Mouse (Mus musculus): ENCODE measurements around the gene Hyal3. TPM values are rescaled to one million over a fixed set of nuclear protein-coding genes. Genes with fewer than 3 reads are reported as not detected.
"Not testable (repeated sequence)": the region's sequence is repeated elsewhere in the genome, so short reads cannot be mapped to it uniquely, and the experiment has no call there.

The Hyal3 gene
- polyA plus RNA-seq, 1 experiment: 0.54 TPM

DNA sequence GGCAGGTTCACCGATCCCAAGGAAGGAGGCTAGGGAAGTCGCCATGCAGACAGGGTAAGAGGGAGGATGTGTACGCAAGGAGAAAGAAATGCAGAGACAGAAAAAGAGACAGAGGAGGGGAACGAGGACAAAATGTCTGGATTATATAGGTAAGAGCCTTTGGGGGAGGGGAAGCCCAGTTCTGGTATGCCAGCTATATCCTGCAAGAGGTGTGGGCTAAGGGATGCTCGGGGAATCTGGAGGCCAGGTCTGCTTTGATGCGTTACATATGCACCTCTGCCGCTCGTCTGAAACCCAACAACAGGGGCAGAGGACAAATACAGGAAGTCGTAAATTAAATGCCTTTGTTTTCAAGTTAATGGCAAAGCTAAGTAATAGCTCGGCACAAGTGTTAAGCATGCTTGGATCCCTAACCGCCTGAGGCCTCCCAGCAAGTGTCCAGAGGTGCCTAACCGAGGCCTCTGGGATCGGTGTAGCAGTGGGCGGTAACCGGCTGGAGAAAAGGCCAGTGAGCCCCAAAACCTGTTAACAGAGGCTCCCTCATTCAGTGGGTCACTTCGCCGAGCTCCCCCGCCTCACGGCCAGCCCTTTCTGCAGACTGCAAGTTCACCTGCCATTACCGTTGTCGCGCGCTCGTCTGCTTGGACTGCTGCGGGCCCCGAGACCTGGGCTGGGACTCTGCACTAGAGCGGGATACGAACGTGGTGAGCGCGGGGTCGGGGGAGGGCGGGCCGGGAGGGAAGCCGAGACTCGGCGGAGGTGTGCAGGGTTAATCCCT, 26.9 kb upstream of the Hyal3 start:
- H3K36me3 ChIP-seq (ENCODE audit: control insufficient read depth, insufficient read depth, low read length): peaks cover 15% of the 10 kb centered on the region
- TF ChIP-seq POLR2A (IDR thresholded peaks at IDR 0.05; ENCODE audit: low read depth, low read length) (no peak), CTCF (IDR thresholded peaks at IDR 0.05; ENCODE audit: extremely low read depth, insufficient read depth, insufficient read length, insufficient replicate concordance) (no peak)
- 4% methylated on average over 37 of the region's 37 CpGs for WGBS
- peak in 1 of 2 experiments; percentile 52 for DNase-seq (ENCODE audit: low read depth in 1 of 2, low spot score in 2 of 2)
- no peaks in the 10 kb centered on the region for H3K27me3 ChIP-seq (ENCODE audit: control insufficient read depth, insufficient read depth, low read length)
- H3K4me3 ChIP-seq (ENCODE audit: extremely low read depth, insufficient read depth, insufficient read length): peak overlapping the region; percentile 70
- H3K4me1 ChIP-seq (ENCODE audit: control insufficient read depth, insufficient read depth, insufficient read length): peaks cover 31% of the 10 kb centered on the region
- peak overlapping the region; percentile 91 for H3K27ac ChIP-seq (ENCODE audit: insufficient read depth, low read length)

DNA sequence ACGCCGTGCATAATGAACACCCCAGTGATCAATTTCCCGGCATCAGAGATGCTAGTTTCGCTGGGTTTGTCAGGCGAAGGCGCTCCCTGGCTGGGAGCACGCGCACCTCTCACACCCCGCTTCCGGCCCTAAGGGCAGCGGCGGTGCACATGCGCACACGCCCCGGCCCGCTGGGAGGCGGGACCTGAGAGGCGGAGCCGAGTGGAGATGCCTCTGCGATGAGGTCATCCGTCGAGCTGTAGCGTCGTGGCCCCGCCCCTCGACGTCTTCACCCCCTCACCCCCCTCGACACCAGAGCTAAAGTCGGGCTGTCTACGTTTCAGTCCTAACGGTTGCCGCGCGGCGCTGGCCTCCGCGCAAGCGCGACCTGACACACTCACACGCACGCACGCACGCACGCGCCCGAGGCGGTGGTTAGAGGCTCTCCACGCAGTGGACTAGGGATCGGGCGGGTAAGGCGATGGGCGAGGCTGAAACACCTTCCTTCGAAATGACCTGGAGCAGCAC, 26.2 kb upstream of the Hyal3 start:
- WGBS: under 1% methylated on average over 52 of the region's 53 CpGs
- DNase-seq (ENCODE audit: low read depth in 1 of 2, low spot score in 2 of 2): peak; percentile 91 to 98
- peak; percentile 91 for TF ChIP-seq POLR2A (IDR thresholded peaks at IDR 0.05; ENCODE audit: low read depth, low read length)
- no peak for TF ChIP-seq CTCF (IDR thresholded peaks at IDR 0.05; ENCODE audit: extremely low read depth, insufficient read depth, insufficient read length, insufficient replicate concordance)
- H3K4me1 ChIP-seq (ENCODE audit: control insufficient read depth, insufficient read depth, insufficient read length): peaks cover 31% of the 10 kb centered on the region
- H3K4me3 ChIP-seq (ENCODE audit: extremely low read depth, insufficient read depth, insufficient read length): peak overlapping the region; percentile 91
- no peaks in the 10 kb centered on the region for H3K27me3 ChIP-seq (ENCODE audit: control insufficient read depth, insufficient read depth, low read length)
- H3K27ac ChIP-seq (ENCODE audit: insufficient read depth, low read length): peak overlapping the region; percentile 97
- peaks cover 21% of the 10 kb centered on the region for H3K36me3 ChIP-seq (ENCODE audit: control insufficient read depth, insufficient read depth, low read length)

DNA sequence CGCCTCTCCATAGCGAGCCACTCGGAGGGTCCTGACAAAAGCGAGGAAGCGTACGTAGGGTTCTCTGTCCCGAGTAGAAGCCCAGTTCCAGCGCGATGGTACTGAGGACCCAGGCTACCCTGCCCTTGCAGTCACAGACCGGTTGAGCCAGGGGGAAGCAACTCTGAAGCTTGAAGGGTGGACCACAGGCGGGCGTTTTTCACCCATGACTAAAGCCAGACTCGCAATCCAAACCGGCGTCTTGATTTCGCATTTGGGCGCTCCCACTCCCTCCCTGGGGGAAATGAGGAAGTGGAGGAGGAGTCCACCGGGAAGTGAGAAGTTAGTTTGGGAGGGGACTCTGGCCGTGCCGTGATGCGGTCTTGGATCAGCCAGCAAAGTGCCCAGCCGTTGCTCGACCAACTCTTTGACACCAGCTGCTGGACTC, 25.6 kb upstream of the Hyal3 start:
- Histone ChIP-seq H3K27ac (ENCODE audit: insufficient read depth, low read length) (peak overlapping the region; percentile 97), H3K27me3 (ENCODE audit: control insufficient read depth, insufficient read depth, low read length) (no peaks in the 10 kb centered on the region), H3K4me3 (ENCODE audit: extremely low read depth, insufficient read depth, insufficient read length) (peak overlapping the region; percentile 91), H3K36me3 (ENCODE audit: control insufficient read depth, insufficient read depth, low read length) (peaks cover 24% of the 10 kb centered on the region), H3K4me1 (ENCODE audit: control insufficient read depth, insufficient read depth, insufficient read length) (peaks cover 30% of the 10 kb centered on the region)
- WGBS: under 1% methylated on average over 23 of the region's 23 CpGs
- TF ChIP-seq CTCF (IDR thresholded peaks at IDR 0.05; ENCODE audit: extremely low read depth, insufficient read depth, insufficient read length, insufficient replicate concordance) (no peak), POLR2A (IDR thresholded peaks at IDR 0.05; ENCODE audit: low read depth, low read length) (no peak)
- DNase-seq (ENCODE audit: low read depth in 1 of 2, low spot score in 2 of 2): peak in 1 of 2 experiments; percentile 42

DNA sequence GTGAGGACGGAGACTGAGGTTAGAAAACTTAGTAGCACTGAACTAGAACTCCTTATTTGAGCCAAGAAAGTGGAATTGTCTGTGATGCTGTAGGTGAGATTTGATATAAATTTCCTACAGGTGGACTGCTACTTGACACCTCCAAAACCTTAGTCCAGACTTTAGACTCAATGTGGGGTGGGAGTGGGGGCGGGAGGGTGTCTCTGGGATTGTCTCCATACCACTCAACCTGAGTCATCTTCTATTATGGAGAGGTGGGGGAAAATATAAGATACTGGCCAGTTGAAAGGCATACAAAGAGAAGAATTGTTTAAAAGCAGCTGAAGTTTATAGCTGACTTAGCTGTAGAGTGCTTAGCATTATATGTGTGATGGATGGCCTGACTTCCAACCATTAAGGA, 24.9 kb upstream of the Hyal3 start:
- H3K4me3 ChIP-seq (ENCODE audit: extremely low read depth, insufficient read depth, insufficient read length): peak overlapping the region; percentile 91
- peaks cover 26% of the 10 kb centered on the region for H3K36me3 ChIP-seq (ENCODE audit: control insufficient read depth, insufficient read depth, low read length)
- peak overlapping the region; percentile 97; the same call in 1 of the 2 replicates for H3K27ac ChIP-seq (ENCODE audit: insufficient read depth, low read length)
- H3K4me1 ChIP-seq (ENCODE audit: control insufficient read depth, insufficient read depth, insufficient read length): peaks cover 24% of the 10 kb centered on the region
- no peak for TF ChIP-seq CTCF (IDR thresholded peaks at IDR 0.05; ENCODE audit: extremely low read depth, insufficient read depth, insufficient read length, insufficient replicate concordance)
- TF ChIP-seq POLR2A (IDR thresholded peaks at IDR 0.05; ENCODE audit: low read depth, low read length): no peak
- WGBS: 55% methylated on average over 2 of the region's 2 CpGs
- no peak for DNase-seq (ENCODE audit: low read depth in 1 of 2, low spot score in 2 of 2)
- H3K27me3 ChIP-seq (ENCODE audit: control insufficient read depth, insufficient read depth, low read length): no peaks in the 10 kb centered on the region

DNA sequence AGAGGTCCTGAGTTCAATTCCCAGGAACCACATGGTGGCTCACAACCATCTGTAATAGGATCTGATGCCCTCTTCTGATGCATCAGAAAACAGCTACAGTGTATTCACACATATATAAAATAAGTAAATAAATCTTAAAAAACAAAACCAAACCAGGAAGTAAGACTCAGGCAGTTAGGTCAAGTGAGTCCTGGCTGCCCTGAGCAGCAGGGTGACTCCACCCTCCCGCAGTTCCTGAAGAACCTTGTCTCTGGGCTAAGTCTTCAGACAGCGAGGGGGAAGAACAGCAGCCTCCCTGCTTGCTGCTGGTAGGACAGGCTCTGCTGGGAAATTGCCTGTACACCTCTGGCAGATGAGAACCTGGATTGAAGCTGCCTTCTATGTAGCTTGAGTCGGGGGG, 24.3 kb upstream of the Hyal3 start:
- Histone ChIP-seq H3K4me3 (ENCODE audit: extremely low read depth, insufficient read depth, insufficient read length) (no peak overlapping the region), H3K36me3 (ENCODE audit: control insufficient read depth, insufficient read depth, low read length) (peaks cover 30% of the 10 kb centered on the region), H3K27ac (ENCODE audit: insufficient read depth, low read length) (0 out of 2 replicates have a peak overlapping the region, but pooled peaks have one; percentile 3)

DNA sequence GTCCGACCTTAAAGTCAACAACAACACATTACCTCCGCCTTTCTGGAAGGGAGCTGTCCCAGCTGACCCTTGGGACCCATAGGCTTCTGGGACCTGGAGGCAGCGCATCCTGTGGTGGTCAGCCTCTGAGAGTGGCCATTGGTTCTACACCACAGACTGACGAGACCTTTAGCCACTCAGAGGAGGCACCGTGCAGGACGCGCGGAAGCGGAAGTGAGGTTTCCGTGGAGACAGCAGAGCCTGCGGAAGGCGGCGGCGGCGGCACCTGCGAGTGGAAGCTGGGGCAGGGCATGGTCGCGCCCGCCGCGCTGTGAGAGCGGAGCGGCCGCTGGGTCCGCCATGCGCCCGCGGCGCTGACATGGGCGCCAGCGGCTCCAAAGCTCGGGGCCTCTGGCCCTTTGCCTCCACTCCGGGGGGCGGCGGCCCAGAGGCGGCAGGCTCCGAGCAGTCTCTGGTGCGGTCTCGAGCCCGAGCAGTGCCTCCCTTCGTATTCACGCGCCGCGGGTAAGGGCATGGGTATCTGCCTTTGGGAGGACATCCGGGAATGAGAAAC, 17.5 kb upstream of the Hyal3 start, which contains the start of gene Tusc2:
Gene Tusc2 (plus strand): TSS at position 227 of the 553 bp plus-strand sequence.
- Histone ChIP-seq H3K27me3 (ENCODE audit: control insufficient read depth, insufficient read depth, low read length) (no peaks in the 10 kb centered on the region), H3K36me3 (ENCODE audit: control insufficient read depth, insufficient read depth, low read length) (peaks cover 25% of the 10 kb centered on the region), H3K4me1 (ENCODE audit: control insufficient read depth, insufficient read depth, insufficient read length) (peaks cover 10% of the 10 kb centered on the region; the same call in 1 of the 2 replicates), H3K27ac (ENCODE audit: insufficient read depth, low read length) (peak within 1 kb of the TSS; percentile 45), H3K4me3 (ENCODE audit: extremely low read depth, insufficient read depth, insufficient read length) (peak within 1 kb of the TSS; percentile 72)
- WGBS: under 1% methylated on average over 42 of the region's 46 CpGs
- TF ChIP-seq POLR2A (IDR thresholded peaks at IDR 0.05; ENCODE audit: low read depth, low read length) (peak; percentile 40; the same call in 1 of the 2 replicates), CTCF (IDR thresholded peaks at IDR 0.05; ENCODE audit: extremely low read depth, insufficient read depth, insufficient read length, insufficient replicate concordance) (no peak)
- peak; percentile 82 to 95 for DNase-seq (ENCODE audit: low read depth in 1 of 2, low spot score in 2 of 2)

More for the DNA sequence above, 24.3 kb upstream of the Hyal3 start:
- TF ChIP-seq POLR2A (IDR thresholded peaks at IDR 0.05; ENCODE audit: low read depth, low read length): no peak
- no peak for TF ChIP-seq CTCF (IDR thresholded peaks at IDR 0.05; ENCODE audit: extremely low read depth, insufficient read depth, insufficient read length, insufficient replicate concordance)
- 27% methylated on average over 3 of the region's 3 CpGs for WGBS
- DNase-seq (ENCODE audit: low read depth in 1 of 2, low spot score in 2 of 2): no peak
- H3K4me1 ChIP-seq (ENCODE audit: control insufficient read depth, insufficient read depth, insufficient read length): peaks cover 19% of the 10 kb centered on the region
- no peaks in the 10 kb centered on the region for H3K27me3 ChIP-seq (ENCODE audit: control insufficient read depth, insufficient read depth, low read length)

DNA sequence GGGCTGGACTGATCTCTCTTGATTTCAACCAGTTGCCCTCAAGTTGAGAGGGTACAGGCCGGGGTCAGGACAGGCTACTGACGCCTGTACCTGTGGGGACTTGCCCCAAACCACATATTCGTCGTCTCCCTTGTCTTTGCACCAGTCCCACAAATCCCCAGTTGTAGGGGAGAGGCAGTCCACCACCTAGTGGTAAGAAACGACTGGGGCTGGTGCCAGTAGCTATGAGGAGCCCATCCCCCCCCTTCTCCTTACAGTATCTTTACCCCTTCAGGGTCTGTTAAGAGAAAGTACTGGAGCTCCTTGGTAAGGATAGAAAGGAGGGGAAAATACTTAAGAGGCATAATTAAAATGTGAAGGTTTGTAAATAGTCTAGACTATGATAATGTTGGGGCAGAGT, 15.1 kb upstream of the Hyal3 start:
- 48% methylated on average over 5 of the region's 5 CpGs for WGBS
- not testable (repeated sequence) for H3K27ac ChIP-seq (ENCODE audit: insufficient read depth, low read length); H3K27me3 ChIP-seq (ENCODE audit: control insufficient read depth, insufficient read depth, low read length); H3K36me3 ChIP-seq (ENCODE audit: control insufficient read depth, insufficient read depth, low read length); H3K4me3 ChIP-seq (ENCODE audit: extremely low read depth, insufficient read depth, insufficient read length); DNase-seq (ENCODE audit: low read depth in 1 of 2, low spot score in 2 of 2)
- peaks cover 17% of the 10 kb centered on the region; the same call in 1 of the 2 replicates for H3K4me1 ChIP-seq (ENCODE audit: control insufficient read depth, insufficient read depth, insufficient read length)

Measured in spleen, adult 2 months (tissue).